Mouse (Mus musculus): ENCODE results near the gene Skiv2l.
A peak's percentile ranks its signal among the peaks of the same experiment; 100 is the strongest.
"Not testable (repeated sequence)": the region's sequence is repeated elsewhere in the genome, so short reads cannot be mapped to it uniquely, and the experiment has no call there.

Skiv2l gene

DNA sequence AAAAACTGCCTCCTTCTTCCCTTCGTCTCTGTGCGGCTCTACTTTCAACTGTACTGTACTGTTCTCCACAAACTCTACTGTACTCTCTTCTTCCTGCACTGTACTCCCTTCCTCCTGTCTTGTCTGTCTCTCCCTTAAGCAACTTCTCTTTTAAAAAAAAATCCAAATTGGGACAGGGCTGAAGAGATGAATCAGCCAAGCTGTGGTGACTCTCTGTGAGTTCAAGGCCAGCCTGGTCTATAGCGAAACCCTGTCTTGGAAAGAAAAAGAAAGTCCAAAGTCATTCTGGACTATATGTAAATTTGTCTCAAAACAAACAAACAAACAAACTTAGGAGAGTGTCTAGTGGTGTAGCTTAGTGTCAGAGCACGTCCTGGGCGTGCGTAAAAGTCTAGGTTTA lies 24.3 kb upstream of the Skiv2l start:
- DNase-seq (ENCODE audit: low read depth, low spot score), result no peak

DNA sequence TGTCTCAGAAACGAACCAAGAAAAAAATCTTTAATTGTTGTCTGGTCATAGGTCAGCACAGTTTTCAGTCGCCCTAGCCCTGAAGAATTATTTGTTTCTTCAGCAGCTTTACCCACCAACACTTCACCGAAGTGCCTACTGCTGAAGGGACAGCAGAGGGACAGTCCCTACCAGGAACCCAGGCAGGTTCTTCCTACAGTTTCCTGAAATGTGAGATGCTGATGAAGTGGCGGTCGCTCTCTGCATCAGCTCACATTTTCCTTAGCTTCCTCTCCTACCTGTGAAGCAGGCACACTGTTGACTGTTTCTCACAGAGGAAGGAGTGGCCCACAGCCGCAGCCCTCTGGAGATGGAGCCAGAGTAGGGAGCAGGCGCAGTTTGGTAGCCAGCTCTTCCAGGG lies 16.0 kb upstream of the Skiv2l start:
- no peak for DNase-seq (ENCODE audit: low read depth, low spot score)

DNA sequence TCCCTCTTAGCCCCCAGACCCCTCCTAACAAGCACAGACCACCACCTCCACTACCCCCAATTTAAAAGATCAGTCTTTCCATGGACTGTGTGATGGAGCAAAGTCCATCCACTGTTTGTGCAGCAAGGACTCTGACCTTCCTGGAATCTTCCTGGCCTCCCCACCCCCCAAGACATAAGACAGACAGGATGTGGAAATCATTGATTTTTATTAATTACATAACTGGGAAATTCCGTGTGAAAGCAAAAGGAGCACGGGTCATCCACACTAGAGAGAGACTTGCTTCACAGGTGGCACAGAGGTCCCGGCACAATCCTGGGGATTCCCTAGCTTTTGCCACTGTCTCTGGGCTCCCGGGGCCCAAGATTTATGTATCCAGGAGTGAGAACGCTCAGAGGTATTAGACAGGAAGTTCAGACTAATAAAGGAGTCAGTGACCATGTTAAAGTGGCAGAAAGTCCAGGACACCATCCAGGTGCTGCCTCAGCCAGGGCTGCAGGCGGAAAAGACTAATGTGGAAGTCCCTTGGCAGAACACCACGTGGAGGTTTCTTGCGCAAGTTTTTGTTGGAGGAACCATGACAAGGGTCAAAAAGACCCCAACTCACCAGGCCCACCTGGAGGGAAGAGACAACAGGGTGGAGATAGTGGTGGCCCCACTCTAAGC lies 12.5 kb upstream of the Skiv2l start, which contains the start of gene Cfb:
Cfb (minus strand) TSS at position 103 of the 666 bp plus-strand sequence.
- DNase-seq (ENCODE audit: low read depth, low spot score), result no peak

DNA sequence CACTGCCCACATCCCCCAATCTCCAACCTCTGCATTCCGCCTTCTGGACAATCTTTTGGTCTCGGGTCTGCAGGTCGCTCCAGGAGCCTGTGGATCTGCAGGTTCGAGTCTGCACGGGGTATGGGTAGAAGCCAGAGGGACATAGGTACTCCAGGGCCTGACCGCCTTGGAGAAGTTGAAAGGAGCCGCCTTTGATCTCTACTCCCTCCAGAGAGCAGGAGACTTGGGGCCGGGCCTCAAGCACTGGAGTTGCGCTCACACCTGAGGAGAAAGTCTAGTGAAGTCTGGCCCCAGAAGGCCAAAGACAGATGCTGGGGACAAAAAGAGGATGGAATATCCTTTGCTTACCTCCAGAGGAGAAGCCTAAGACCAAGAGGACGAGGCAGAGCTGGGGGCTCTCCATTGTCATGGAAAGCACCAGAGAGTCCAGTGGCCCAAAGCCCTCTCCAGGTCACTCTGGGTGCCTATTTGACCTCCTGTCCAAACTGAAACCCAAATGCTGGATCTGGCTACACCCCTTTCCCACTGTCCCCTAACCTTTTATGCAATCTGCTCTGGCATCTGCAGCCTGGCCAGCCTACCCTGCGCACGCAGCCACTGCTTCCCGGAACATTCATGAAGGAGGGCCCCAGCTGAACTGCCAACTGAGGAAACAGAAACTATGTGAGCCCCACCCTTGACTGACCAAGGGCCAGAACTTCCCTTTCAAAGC lies 11.8 kb upstream of the Skiv2l start:
- DNase-seq (ENCODE audit: low read depth, low spot score), result no peak

DNA sequence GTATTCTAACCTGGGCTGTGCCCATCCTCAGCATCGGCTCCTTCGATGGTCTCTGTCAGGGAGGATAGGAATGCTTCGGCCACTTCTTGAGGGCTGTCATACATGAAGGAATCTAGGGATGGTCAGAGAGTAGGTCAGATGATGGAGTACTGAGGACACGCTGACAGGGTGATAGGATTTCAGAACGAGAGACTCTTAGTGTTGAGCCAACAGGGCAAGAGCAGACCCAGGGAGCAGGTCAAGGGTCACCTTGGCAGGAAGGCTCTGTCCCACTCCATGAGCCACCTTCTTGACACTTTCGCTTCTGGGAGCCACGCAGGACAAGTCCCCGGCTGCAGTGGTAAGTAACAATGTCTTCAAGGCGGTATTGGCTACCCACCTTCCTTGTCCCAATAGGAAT lies 10.5 kb upstream of the Skiv2l start:
- no peak for DNase-seq (ENCODE audit: low read depth, low spot score)

DNA sequence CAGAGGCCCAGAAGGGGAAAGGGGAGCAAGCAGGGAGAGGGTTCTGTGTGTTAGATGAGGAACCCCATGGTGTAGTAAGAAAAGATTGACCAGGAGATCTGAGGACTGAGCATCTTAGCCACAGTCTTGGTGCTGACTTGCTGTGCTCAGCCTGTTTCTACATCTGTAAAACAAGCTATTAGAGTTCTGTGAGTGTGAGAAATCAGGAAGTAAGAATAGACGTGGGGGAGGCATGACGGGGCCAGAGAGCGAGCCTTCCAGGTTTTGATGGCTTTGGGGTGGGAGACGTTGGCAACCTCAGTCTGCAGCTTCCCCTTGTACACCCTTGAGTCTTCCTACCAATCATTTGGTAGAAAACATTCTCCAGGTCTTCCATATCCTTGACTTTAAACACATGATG lies 8.7 kb upstream of the Skiv2l start:
- DNase-seq (ENCODE audit: low read depth, low spot score), result no peak

DNA sequence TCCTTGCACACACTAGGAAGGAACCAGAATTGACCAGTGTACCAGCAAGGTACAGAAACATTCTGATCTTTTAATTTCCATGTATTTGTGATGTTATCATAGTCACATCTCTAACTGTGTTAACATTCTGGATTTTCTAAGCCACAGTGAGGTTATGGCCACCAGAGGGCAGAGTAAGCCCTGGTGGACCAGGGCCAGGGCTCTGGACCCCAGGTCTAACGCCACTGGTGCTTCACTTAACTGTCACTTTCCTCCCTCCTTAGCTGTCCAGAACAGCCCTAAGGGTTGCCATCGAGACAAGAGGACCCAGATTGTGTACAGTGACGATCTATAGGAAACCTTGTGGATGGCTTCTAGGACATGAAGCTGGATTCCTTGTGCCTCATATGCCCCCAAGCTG lies 5.8 kb upstream of the Skiv2l start:
- peak; percentile 40 for DNase-seq (ENCODE audit: low read depth, low spot score)

DNA sequence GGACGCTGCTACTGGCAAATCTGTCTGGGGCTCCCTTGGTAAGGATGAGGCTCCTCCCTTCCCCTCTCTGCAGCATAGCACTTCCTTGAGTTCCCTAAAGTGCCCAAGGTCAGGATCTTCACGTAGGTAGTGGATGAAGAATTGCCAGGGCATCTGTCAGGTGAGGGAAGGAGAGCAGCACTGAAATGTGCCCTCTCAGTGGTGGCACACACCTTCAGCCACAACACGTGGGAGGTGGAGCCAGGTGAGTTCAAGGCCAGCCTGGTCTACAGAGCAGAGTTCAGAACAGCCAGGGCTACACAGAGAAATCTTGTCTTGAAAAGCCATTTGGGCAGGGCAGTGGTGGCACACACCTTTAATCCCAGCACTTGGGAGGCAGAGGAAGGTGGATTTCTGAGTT lies 4.8 kb upstream of the Skiv2l start:
- DNase-seq (ENCODE audit: low read depth, low spot score), result no peak

DNA sequence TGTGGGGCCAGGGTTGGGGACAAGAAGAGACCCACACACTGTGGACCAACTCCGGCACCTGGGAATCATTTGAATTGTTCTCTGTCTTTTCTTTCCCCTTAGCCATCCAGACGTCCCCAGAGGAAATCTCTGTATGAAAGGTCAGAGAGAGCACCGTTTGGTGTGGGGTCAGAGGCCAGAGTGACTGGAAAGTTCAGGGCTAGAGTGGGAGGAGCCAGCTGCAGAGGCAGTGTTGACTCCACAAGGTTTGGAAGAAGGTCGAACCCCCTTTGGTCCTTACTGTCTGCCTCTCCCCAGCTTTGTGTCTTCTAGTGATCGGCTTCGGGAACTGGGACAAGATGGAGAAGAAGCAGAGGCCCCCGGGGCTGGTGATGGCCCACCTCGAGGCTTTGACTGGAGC lies 3.5 kb upstream of the Skiv2l start:
- DNase-seq (ENCODE audit: low read depth, low spot score), result no peak

DNA sequence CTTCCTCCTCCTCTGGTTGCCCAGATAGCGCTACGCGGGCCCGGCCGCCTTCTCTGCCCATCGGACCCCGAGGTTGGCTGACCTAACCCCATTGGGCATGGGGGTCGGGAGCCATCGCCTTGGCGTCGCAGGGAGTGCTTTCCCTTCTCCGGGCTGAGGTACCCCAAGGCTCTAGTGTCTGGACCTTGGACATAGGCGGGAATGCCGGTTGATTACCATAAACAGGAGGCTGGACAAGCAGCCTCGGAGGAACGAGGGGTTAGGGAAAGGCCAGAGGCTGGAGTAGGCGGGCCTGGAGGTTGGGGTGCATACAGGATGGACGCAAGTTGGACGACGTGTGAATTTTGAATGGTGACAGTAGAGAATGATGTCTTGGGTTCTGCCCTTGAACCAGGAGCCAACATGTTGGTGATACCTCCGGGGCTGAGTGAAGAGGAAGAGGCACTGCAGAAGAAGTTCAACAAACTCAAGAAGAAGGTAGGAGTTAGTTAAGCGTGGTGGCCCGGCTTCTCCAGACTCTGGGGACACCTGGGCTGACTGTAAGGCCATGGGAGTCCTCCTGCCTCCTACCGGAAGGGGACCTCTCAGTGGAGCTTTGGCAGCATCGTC lies 611 bp upstream of the Skiv2l start:
- no peak for DNase-seq (ENCODE audit: low read depth, low spot score)

DNA sequence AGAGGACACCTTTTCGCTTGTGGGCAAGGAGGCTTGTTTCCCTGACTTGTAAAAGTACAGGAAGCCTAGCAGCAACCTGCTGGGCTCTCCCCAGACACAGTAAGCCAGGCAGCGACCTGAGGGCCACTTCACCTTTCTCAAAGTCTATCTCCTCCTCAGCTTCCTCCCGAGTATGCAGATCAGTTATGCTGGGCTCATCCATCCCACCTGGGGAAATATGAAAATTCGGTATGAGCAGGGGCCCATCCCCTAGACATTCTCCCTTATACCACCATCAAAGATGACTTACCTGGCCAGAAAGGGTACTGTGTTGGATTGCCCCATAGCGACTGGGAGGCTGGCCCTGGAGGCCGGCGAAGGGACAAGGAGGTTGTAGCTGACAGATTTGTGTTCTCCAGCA lies 2.4 kb downstream of the Skiv2l start:
- no peak for DNase-seq (ENCODE audit: low read depth, low spot score)

DNA sequence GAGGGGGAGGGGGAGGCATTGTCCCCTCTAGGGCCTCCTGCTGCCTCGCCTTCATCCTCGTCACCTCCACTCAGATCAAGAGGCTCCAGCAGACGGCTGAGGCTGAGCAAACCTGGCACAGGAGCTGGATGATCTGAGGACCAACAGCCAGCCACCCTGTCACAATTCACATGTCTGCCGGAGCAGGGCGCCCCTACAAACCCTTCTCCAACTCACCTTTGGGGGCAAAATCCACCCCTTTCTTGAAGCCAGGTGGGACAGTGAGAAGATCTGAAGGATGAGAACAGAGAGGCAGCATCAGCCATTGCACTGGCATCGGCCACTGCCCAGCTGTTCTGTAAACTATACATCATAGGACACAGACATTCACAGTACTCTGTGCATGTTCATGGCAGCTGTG lies 2.8 kb downstream of the Skiv2l start:
- no peak for DNase-seq (ENCODE audit: low read depth, low spot score)

DNA sequence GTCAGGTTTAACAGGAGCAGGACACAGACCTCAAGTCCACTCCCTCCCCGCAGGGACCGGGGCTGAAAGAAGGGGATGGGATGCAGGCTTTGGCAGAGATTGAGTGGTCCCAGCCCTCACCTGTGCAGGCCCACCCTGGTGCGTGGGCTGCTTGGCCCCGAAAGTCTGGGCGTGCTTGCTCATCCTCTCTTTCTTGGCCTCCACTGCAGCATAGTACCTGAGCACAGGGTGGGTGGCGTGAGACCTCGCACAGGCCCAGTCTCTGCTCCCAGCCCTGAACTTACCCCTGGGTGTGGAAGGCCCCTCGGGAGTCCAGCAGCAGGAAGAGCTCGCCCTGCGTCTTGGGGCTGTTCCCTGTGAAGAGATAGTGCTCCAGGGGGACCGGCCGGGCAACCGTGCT lies 5.1 kb downstream of the Skiv2l start:
- DNase-seq (ENCODE audit: low read depth, low spot score), result no peak

DNA sequence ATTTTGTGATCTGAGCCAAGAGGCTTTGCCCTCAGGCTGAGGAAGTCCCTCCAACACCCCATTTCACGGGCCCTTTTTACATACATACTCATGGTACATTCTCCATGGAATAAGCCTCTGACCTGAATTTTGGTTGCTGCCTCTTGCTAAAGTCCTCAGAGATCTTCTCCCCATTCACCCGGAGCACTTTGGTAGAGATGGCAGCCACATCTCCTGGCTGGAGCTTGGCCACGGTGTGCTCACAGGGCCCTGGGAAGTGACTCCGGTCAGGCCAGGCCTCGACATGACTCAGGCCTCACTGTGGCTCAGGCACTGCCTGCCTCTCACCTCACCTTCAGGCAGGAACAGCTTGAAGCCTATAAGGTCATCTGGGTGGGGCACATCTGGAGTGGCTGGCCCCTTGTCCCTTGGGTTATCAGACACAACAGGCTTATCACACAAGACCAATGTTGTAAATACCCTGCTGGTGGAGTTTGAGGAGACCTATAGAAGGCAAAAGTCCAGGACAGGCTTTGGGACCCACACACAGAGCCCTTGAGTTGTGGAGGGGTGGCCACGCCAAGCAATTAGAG lies 9.2 kb downstream of the Skiv2l start:
- DNase-seq (ENCODE audit: low read depth, low spot score), result no peak

DNA sequence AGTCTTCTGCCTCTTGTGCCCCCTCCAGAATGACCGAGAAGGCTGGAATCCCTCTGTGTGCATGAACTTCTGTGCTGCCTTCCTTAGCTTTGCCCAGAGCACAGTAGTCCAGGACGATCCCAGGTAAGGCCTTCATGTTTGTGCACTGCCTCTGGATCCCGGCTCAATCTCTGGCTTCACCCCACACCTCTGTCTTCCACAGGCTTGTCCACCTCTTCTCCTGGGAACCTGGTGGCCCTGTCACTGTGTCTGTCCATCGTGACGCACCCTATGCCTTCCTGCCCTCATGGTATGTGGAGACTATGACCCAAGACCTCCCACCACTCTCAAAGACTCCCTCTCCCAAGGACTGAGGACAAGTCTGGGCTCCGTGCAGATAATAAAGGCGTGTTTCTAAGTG lies 11.2 kb downstream of the Skiv2l start:
- no peak for DNase-seq (ENCODE audit: low read depth, low spot score)

DNA sequence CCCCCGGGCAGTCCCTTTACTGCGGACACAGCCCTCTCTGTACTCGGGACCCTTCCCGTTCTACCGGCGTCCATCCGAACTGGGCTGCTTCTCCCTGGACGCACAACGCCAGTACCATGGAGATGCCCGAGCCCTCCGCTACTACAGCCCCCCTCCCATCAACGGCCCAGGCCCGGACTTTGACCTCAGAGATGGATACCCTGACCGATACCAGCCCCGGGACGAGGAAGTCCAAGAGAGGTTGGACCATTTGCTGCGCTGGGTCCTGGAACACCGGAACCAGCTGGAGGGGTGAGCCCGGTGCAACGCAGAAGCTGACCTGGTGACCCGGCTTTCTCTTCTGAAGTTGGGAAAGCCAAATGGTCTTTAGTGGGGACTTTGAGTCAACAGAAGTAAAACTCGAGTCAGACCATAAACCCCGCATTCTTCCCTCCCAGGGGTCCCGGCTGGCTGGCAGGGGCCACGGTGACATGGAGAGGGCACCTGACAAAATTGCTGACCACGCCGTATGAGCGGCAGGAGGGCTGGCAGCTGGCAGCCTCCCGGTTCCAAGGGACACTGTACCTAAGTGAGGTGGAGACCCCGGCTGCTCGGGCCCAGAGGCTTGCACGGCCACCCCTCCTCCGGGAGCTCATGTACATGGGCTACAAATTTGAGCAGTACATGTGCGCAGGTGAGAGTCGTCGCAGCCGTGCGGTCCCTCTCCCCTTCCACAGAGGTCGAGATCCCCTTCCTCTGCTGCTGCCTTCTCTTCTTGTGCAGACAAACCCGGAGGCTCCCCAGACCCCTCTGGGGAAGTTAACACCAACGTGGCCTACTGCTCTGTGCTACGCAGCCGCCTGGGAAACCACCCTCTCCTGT lies 12.3 kb downstream of the Skiv2l start:
- DNase-seq (ENCODE audit: low read depth, low spot score), result no peak

DNA sequence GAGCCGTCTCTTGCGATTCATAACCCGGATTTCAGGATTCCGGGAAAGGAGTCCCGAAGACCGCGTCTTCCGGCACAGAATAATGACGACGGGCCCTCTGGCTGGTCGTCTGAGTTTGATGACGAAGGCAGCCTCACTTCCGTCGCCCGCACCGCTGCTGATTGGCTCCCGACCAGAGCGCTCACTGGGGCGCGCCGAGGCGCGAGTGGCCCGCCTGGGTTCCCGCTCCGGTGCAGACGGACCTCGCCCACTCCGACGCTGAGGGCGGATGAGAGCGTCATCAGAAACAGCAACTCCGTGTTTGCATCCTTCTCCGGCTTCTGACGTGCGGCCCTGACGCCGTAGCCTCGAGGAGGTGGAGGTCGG lies 13.2 kb downstream of the Skiv2l start, which contains the start of the genes Stk19 and Dxo:
Stk19 (minus strand) TSS at position 90 of the 366 bp plus-strand sequence.
Dxo (plus strand) TSS at position 164 of the 366 bp plus-strand sequence.
- DNase-seq (ENCODE audit: low read depth, low spot score), result peak; percentile 98

DNA sequence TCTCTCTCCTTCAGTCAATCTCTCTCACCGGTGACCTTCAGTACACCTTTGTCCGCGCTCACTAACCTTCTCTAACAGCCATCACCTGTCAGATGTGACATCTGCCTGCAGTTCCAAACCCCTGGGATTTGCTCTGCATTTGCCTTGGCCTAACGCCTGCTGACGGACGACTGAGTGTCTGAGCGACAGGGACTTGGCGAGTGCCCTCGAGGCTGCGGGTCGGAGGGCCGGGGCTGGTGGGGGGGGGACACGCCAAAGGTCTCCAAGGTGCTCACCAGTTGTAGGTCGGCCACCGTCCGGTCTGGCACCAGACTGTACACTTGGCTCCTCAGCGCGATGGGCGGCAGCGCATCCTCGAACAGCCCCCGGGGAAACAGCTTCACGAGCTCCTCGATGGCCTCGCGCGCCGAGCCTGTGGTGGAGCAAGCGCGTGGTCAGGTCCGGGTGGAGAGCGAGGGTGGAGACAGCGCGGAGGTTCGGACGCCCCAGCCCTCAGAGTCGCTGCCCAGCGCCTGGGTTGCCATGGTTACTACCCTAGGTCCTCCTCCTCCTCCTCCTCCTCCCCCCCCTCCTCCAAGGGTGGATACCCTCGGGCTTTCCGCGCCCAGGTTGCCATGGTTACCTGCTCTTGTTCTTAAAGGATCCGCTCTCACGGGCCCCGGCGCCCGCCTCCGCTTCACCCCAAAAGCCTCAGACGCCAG lies 13.7 kb downstream of the Skiv2l start:
- DNase-seq (ENCODE audit: low read depth, low spot score), result no peak

DNA sequence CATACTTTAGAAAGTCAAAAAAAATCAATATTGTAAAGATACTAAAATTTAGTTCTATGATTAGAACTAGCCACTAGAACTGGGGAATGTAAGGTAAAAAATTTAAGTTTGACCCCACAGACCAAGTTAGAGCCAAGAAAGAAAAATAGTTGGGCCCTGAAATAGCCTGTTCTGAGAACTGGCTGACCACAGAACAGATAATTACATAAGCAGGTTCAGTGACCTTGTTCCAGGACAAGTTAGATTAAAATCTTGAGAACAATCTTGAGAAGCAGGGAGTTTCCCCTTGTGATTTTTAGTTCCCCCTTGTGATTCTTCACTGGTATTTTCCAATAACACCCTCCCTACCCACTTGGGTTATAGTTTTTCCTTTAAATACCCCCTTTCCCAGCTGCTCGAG lies 19.2 kb downstream of the Skiv2l start:
- not testable (repeated sequence) for DNase-seq (ENCODE audit: low read depth, low spot score)

DNA sequence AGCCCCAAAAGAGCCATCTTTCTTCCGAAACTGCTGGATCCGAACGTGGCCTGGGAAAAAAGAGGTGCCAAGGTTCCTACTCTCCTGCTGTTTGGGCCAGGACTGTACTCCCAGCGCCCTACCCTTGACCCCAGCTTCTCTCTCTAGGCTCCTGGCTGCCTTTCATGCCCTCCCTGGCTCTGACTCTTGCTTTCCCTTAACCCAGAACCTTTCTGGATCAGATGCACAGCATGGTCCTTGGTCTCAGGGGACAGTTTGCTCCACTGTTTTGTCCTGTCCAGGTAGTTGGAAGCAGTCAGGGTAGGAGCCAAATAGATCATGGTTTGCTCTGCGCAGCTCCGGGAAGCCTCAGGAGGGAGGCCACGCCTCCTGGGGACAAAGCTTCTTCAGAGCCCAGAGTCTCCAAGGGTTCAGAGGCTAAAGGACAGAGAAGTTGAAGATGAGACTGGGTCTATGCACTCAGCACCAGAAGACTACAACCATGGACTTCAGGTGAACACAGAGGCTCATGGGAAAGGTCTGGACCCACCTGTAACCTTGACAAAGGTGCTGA lies 35.1 kb downstream of the Skiv2l start:
- DNase-seq (ENCODE audit: low read depth, low spot score), result no peak

DNA sequence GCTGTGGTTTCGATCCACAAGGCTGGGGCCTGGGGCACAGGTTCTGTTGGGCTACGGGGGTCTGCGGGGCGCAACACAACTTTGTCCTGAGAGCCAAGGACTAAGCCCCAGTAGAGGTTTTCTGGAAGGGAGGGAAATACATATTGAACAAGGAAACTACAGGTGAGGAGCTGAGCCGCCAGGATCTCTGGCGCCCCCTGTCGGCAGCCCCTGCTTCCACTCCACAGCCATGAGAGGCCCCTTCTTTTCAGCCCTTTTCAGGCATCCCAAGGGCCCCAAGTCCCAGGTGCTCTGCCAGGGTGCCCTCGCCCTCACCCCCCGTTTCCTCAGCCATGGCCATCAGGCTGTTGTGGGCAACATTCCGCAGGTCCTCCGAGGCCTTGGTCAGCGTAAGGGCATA lies 36.3 kb downstream of the Skiv2l start:
- not testable (repeated sequence) for DNase-seq (ENCODE audit: low read depth, low spot score)
